Mouse (Mus musculus) liver, postnatal 0 days (tissue): ENCODE measurements around the gene Hgfac.

ENCODE experiments used
- CTCF ChIP-seq: sonication (generic); IDR thresholded peaks from 2 replicates; pipeline ENCODE4 v1.5.1; 2016; ENCODE audit warnings: antibody characterized with exemption, low read depth
- EP300 ChIP-seq: IDR thresholded peaks from 2 replicates; pipeline ENCODE4 v1.6.1; 2016; ENCODE audit warnings: antibody characterized with exemption, low read depth, mild to moderate bottlenecking

- TF ChIP-seq CTCF (no peak), EP300 (no peak)
Measured at GRCm38 (mm10) chr5:35029303-35029702, 12.0 kb upstream of the Hgfac start.
